Mouse (Mus musculus) CH12.LX (cell line): ENCODE results near the gene Sapcd2. TPM values are rescaled to one million over a fixed set of nuclear protein-coding genes. Genes with fewer than 3 reads are reported as not detected.

Experiments used
- DNase-seq: peaks from one replicate; pipeline ENCODE4 v3.0.0-alpha.2; 2013; ENCODE audit errors: extremely low read depth
- H3K27ac ChIP-seq: 2 replicates; pipeline ENCODE4 v1.5.1; 2012; ENCODE audit warnings: low read depth, mild to moderate bottlenecking, control low read depth, moderate library complexity; ENCODE audit not compliant: insufficient read depth
- H3K27me3 ChIP-seq: replicated peaks from 2 replicates; pipeline ENCODE3; 2012; ENCODE audit warnings: inconsistent platforms
- H3K36me3 ChIP-seq, 2 experiments: replicated peaks in 1 of 2; 2 replicates each; pipeline versions ENCODE3 to v1.6.1; 2012; ENCODE audit warnings: inconsistent platforms in 1 of 2, low read length in 1 of 2, mild to moderate bottlenecking in 1 of 2, mixed read lengths in 1 of 2, moderate library complexity in 1 of 2; ENCODE audit not compliant: control insufficient read depth in 1 of 2, insufficient read depth in 1 of 2
- H3K4me1 ChIP-seq, 2 experiments: 2 replicates each; pipeline ENCODE4 v1.6.1; 2012; ENCODE audit warnings: inconsistent platforms in 1 of 2, moderate library complexity in 1 of 2; ENCODE audit not compliant: insufficient read depth in 2 of 2, control insufficient read depth in 1 of 2
- H3K4me2 ChIP-seq: 2 replicates; pipeline ENCODE4 v1.6.1; 2012; ENCODE audit warnings: low read depth, mild to moderate bottlenecking, control low read depth; ENCODE audit not compliant: poor library complexity, insufficient read depth, severe bottlenecking
- H3K4me3 ChIP-seq, 3 experiments: fragments of 150-350 bp in 1 of 3; sonication (generic) in 1 of 3; replicated peaks in 1 of 3; 2 replicates each; pipeline versions ENCODE3 to v1.5.1; 2011 to 2012; ENCODE audit warnings: low read depth in 2 of 3, low read length in 2 of 3, mild to moderate bottlenecking in 2 of 3, moderate library complexity in 2 of 3, control low read depth in 1 of 3, improper control_type of control experiment in 1 of 3, inconsistent platforms in 1 of 3, mixed read lengths in 1 of 3; ENCODE audit not compliant: poor library complexity in 1 of 3
- H3K79me2 ChIP-seq: replicated peaks from 2 replicates; pipeline ENCODE4 v1.6.1; 2012; ENCODE audit warnings: mild to moderate bottlenecking, moderate library complexity; ENCODE audit not compliant: control insufficient read depth, poor library complexity, insufficient read depth, severe bottlenecking; ENCODE audit errors: extremely low read depth
- H3K9ac ChIP-seq: 2 replicates; pipeline ENCODE4 v1.6.1; 2012; ENCODE audit warnings: low read depth, mild to moderate bottlenecking, control low read depth, moderate library complexity; ENCODE audit not compliant: insufficient read depth
- H3K9me3 ChIP-seq: replicated peaks from 2 replicates; pipeline ENCODE3; 2012; ENCODE audit warnings: low read length, inconsistent platforms, mixed read lengths
- CTCF ChIP-seq, 2 experiments: IDR thresholded peaks in 1 of 2; conservative IDR thresholded peaks in 1 of 2; 2 replicates each; pipeline ENCODE4 v1.5.1; 2011 to 2012; ENCODE audit warnings: low read depth in 2 of 2, low read length in 2 of 2, improper control_type of control experiment in 1 of 2, inconsistent platforms in 1 of 2, mild to moderate bottlenecking in 1 of 2, moderate library complexity in 1 of 2
- EP300 ChIP-seq: IDR thresholded peaks from 2 replicates; pipeline ENCODE4 v1.6.1; 2011; ENCODE audit warnings: low read length, improper control_type of control experiment
- IRF4 ChIP-seq: IDR thresholded peaks from 2 replicates; pipeline ENCODE4 v1.6.1; 2014; ENCODE audit warnings: low read depth, mild to moderate bottlenecking, inconsistent platforms, low read length, improper control_type of control experiment
- JUND ChIP-seq: conservative IDR thresholded peaks from 2 replicates; pipeline ENCODE4 v1.6.1; 2011; ENCODE audit warnings: low read depth, low read length, improper control_type of control experiment
- MAX ChIP-seq: IDR thresholded peaks from 2 replicates; pipeline ENCODE4 v1.6.1; 2011; ENCODE audit warnings: low read length, improper control_type of control experiment
- MYC ChIP-seq: IDR thresholded peaks from 2 replicates; pipeline ENCODE4 v1.6.1; 2011; ENCODE audit warnings: low read depth, mild to moderate bottlenecking, improper control_type of control experiment, low read length
- POLR2A ChIP-seq: IDR thresholded peaks from 2 replicates; pipeline ENCODE4 v1.6.1; 2011; ENCODE audit warnings: low read depth, mild to moderate bottlenecking, improper control_type of control experiment, low read length
- RAD21 ChIP-seq: IDR thresholded peaks from 2 replicates; pipeline ENCODE4 v1.6.1; 2011; ENCODE audit warnings: low read depth, mild to moderate bottlenecking, low read length, improper control_type of control experiment, moderate library complexity
- RCOR1 ChIP-seq: conservative IDR thresholded peaks from 2 replicates; pipeline ENCODE4 v1.6.1; 2012; ENCODE audit warnings: low read depth, mild to moderate bottlenecking, inconsistent platforms, low read length, improper control_type of control experiment
- SIN3A ChIP-seq: IDR thresholded peaks from 2 replicates; pipeline ENCODE4 v1.6.1; 2012; ENCODE audit warnings: low read length, improper control_type of control experiment, inconsistent platforms
- SMC3 ChIP-seq: IDR thresholded peaks from 2 replicates; pipeline ENCODE4 v1.6.1; 2011; ENCODE audit warnings: low read depth, low read length, improper control_type of control experiment
- TBP ChIP-seq: conservative IDR thresholded peaks from 2 replicates; pipeline ENCODE4 v1.6.1; 2011; ENCODE audit warnings: low read depth, low read length, improper control_type of control experiment
- UBTF ChIP-seq: IDR thresholded peaks from 2 replicates; pipeline ENCODE4 v1.6.1; 2012; ENCODE audit warnings: low read depth, mild to moderate bottlenecking, inconsistent platforms, low read length, improper control_type of control experiment, moderate library complexity
- ZC3H11A ChIP-seq: IDR thresholded peaks from 2 replicates; pipeline ENCODE4 v1.6.1; 2012; ENCODE audit warnings: low read depth, mild to moderate bottlenecking, inconsistent platforms, low read length, improper control_type of control experiment
- ZNF384 ChIP-seq: IDR thresholded peaks from 2 replicates; pipeline ENCODE4 v1.6.1; 2012; ENCODE audit warnings: low read depth, low read length, improper control_type of control experiment, inconsistent platforms
- dilution Hi-C: fragments of 300-500 bp; cut with MboI; formaldehyde crosslinking; loops from 2 replicates; pipeline ENCODE4 v1.14.3; 2020; ENCODE audit warnings: low sequenced_read_pairs; ENCODE audit not compliant: extremely low pct_unique_long_range_greater_than_20kb, extremely low pct_ligation_motif_present
- in situ Hi-C: fragments of 300-500 bp; cut with MboI; formaldehyde crosslinking; loops from 3 replicates; pipeline ENCODE4 v1.14.3; 2019; ENCODE audit warnings: low sequenced_read_pairs, low pct_ligation_motif_present, low pct_unique_long_range_greater_than_20kb, mixed read lengths
- polyA plus RNA-seq: library from polyadenylated mRNA; unstranded; fragments of >175 nt; gene quantifications from 2 replicates; pipeline ENCODE4 v1.2.1, GENCODE M21; 2012; ENCODE audit warnings: low read depth; ENCODE audit not compliant: insufficient read length
- total RNA-seq, 2 experiments: library from RNA; depleted of rRNA; stranded (reverse); fragments of 300-350 nt in 1 of 2; fragments of >200 nt in 1 of 2; gene quantifications; 2 replicates each; pipeline ENCODE4 v1.2.3; 2012 to 2014

Gene Sapcd2
- total and polyA plus RNA-seq, 3 experiments = 16.9 to 27.3 (median 22.5) TPM

- peaks cover under 1 to 8% of the 10 kb centered on the region in 2 experiments for H3K4me1 ChIP-seq
- H3K9me3 ChIP-seq = no peaks in the 10 kb centered on the region
- H3K36me3 ChIP-seq = peaks cover 0 to under 1% of the 10 kb centered on the region in 2 experiments
- H3K27ac ChIP-seq = no peak overlapping the region
- no peak overlapping the region for H3K9ac ChIP-seq
- DNase-seq = peak; percentile 55
- H3K79me2 ChIP-seq = peaks cover 11% of the 10 kb centered on the region
- H3K27me3 ChIP-seq = peaks cover 16% of the 10 kb centered on the region
- H3K4me3 ChIP-seq = no peak overlapping the region
- dilution Hi-C loops (no loop called here), in situ Hi-C loops (no loop called here)
- peak; percentile 58 for TF ChIP-seq SMC3
- peak; percentile 68 for TF ChIP-seq RAD21
- peak; percentile 39 to 81; a peak in 2 of 4 replicates for TF ChIP-seq CTCF (conservative IDR thresholded peaks at IDR 0.05 in 1 of 2, IDR thresholded peaks at IDR 0.05 in 1 of 2; ENCODE audit: low read depth in 2 of 2, low read length in 2 of 2)
- no peak for TF ChIP-seq ZC3H11A
- no peak overlapping the region for H3K4me2 ChIP-seq
Measured at GRCm38 (mm10) chr2:25328440-25328839, 43.7 kb upstream of the Sapcd2 start.

GRCm38 (mm10) chr2:25331470-25331869 lies 40.7 kb upstream of the Sapcd2 start:
- Histone ChIP-seq H3K4me2 (peak overlapping the region; percentile 92), H3K79me2 (peaks cover 20% of the 10 kb centered on the region), H3K27ac (no peak overlapping the region), H3K9ac (peak overlapping the region; percentile 86), H3K4me1 (peaks cover 14 to 39% of the 10 kb centered on the region in 2 experiments), H3K9me3 (no peaks in the 10 kb centered on the region), H3K4me3 (peak overlapping the region; percentile 71 to 97 (median 73)), H3K36me3 (peaks cover 17 to 31% of the 10 kb centered on the region in 2 experiments), H3K27me3 (peaks cover 4% of the 10 kb centered on the region)
- DNase-seq = peak; percentile 41
- no peak for TF ChIP-seq EP300
- TF ChIP-seq MYC = 0 out of 2 replicates have a peak, but pooled peaks have one; percentile 42
- no peak for TF ChIP-seq UBTF
- TF ChIP-seq IRF4 = no peak
- 0 out of 2 replicates have a peak, but pooled peaks have one; percentile 28 for TF ChIP-seq SIN3A
- peak; percentile 34 for TF ChIP-seq SMC3
- TF ChIP-seq TBP = no peak
- TF ChIP-seq JUND = no peak
- no peak for TF ChIP-seq POLR2A
- TF ChIP-seq MAX = 0 out of 2 replicates have a peak, but pooled peaks have one; percentile 38
- peak; percentile 50; the same call in 1 of the 2 replicates for TF ChIP-seq RCOR1
- peak in 1 of 2 experiments; percentile 47; a peak in 2 of 4 replicates for TF ChIP-seq CTCF (conservative IDR thresholded peaks at IDR 0.05 in 1 of 2, IDR thresholded peaks at IDR 0.05 in 1 of 2; ENCODE audit: low read depth in 2 of 2, low read length in 2 of 2)
- peak; percentile 69 for TF ChIP-seq ZNF384
- in situ Hi-C loops (loop anchor here (10.0 kb wide), 1 partner anchor 57 kb away; the partner anchor contains the start of genes Anapc2 and Ssna1), dilution Hi-C loops (no loop called here)
